Mouse (Mus musculus): ENCODE results near the gene Usp33.

DNA sequence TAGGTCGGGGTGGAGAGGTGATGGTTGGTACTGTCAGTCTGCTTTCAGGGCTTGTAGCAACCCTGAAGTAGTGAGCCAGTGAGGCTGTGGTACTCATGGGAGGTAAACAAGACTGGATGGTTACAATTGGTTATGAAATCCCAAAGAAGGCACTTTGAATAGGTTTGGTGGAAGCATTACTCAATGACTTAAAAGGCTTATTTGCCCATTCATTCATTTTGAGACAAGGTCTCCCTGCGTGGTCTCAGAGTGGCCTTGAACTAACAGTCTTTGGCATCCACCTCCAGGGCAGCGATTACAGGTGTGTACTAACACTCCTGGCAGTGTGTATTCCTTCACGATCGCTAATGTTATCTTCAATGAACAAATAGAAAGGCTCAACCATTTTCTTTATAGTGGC, 4.7 kb downstream of the Usp33 start:
- no peak for TF ChIP-seq POLR2A (IDR thresholded peaks at IDR 0.05; ENCODE audit: low read depth, low read length)
- no peak for TF ChIP-seq CTCF (IDR thresholded peaks at IDR 0.05; ENCODE audit: extremely low read depth, insufficient read length, insufficient replicate concordance, low read depth, low read length)
